Mouse (Mus musculus): Measurements from ENCODE around the gene Dnph1. TPM values are rescaled to one million over a fixed set of nuclear protein-coding genes. Genes with fewer than 3 reads are reported as not detected.

Gene Dnph1
- polyA plus RNA-seq, 1 experiment from 2014 or later = 48.7 TPM

GRCm38 (mm10) chr17:46546591-46546990 lies 50.1 kb downstream of the Dnph1 start:
- WGBS = 28% methylated on average over 7 of the region's 7 CpGs
- no peak overlapping the region for H3K27ac ChIP-seq
- H3K9ac ChIP-seq = peak overlapping the region; percentile 55; the same call in 1 of the 2 replicates
- ATAC-seq = no peak
- no peaks in the 10 kb centered on the region for H3K27me3 ChIP-seq (replicated peaks)
- H3K4me2 ChIP-seq (replicated peaks) = peak overlapping the region; percentile 95
- H3K9me3 ChIP-seq = no peaks in the 10 kb centered on the region
- peak overlapping the region; percentile 58 for H3K4me3 ChIP-seq (replicated peaks)
- peaks cover 27% of the 10 kb centered on the region for H3K36me3 ChIP-seq
- peaks cover 19% of the 10 kb centered on the region for H3K4me1 ChIP-seq (replicated peaks)

- Histone ChIP-seq H3K4me1 (replicated peaks) (peaks cover 21% of the 10 kb centered on the region), H3K4me2 (replicated peaks) (0 out of 2 replicates have a peak overlapping the region, but pooled peaks have one; percentile 95), H3K27me3 (replicated peaks) (no peaks in the 10 kb centered on the region), H3K36me3 (peaks cover 29% of the 10 kb centered on the region), H3K4me3 (replicated peaks) (no peak overlapping the region), H3K9me3 (no peaks in the 10 kb centered on the region), H3K9ac (no peak overlapping the region), H3K27ac (no peak overlapping the region)
- ATAC-seq = no peak
- 37% methylated on average over 8 of the region's 8 CpGs for whole genome bisulfite sequencing
Observed at GRCm38 (mm10) chr17:46546995-46547394, 50.5 kb downstream of the Dnph1 start.

DNA sequence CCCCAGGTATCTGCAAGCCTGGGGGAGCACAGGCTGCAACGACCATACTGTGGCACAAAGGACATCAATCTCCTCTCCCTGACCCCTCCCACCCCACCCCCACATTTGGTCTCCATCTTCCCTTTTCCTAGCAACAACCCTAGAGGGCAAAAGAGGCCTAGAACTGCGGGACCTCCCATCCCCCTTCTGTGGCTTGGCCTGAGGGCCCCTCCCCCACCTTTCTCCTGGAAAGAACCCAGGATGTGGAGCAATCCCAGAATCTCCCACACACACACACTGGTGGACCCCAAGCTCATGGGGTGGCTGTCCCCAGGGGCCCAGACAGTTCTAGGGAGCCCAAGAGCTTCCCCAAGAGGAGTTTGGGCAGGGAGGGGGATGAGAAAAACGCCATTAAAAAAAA lies 51.4 kb downstream of the Dnph1 start:
- Histone ChIP-seq H3K4me1 (replicated peaks) (peaks cover 21% of the 10 kb centered on the region), H3K4me2 (replicated peaks) (no peak overlapping the region), H3K36me3 (peaks cover 29% of the 10 kb centered on the region), H3K9me3 (no peaks in the 10 kb centered on the region), H3K9ac (no peak overlapping the region), H3K27ac (no peak overlapping the region), H3K27me3 (replicated peaks) (no peaks in the 10 kb centered on the region), H3K4me3 (replicated peaks) (no peak overlapping the region)
- 34% methylated on average over 3 of the region's 3 CpGs for WGBS
- no peak for ATAC-seq

- Histone ChIP-seq H3K4me1 (replicated peaks) (peaks cover 29% of the 10 kb centered on the region), H3K36me3 (peaks cover 29% of the 10 kb centered on the region), H3K27me3 (replicated peaks) (no peaks in the 10 kb centered on the region), H3K4me3 (replicated peaks) (no peak overlapping the region), H3K27ac (no peak overlapping the region), H3K4me2 (replicated peaks) (no peak overlapping the region), H3K9me3 (no peaks in the 10 kb centered on the region), H3K9ac (no peak overlapping the region)
- 66% methylated on average over 11 of the region's 11 CpGs for WGBS
- ATAC-seq = no peak
Observed at GRCm38 (mm10) chr17:46548741-46549140, 52.2 kb downstream of the Dnph1 start.

- no peak overlapping the region for H3K27ac ChIP-seq
- H3K4me3 ChIP-seq (replicated peaks) = no peak overlapping the region
- no peak overlapping the region for H3K9ac ChIP-seq
- no peak for ATAC-seq
- peaks cover 33% of the 10 kb centered on the region for H3K4me1 ChIP-seq (replicated peaks)
- H3K36me3 ChIP-seq = peaks cover 29% of the 10 kb centered on the region
- no peak overlapping the region for H3K4me2 ChIP-seq (replicated peaks)
- H3K9me3 ChIP-seq = no peaks in the 10 kb centered on the region
- WGBS = 29% methylated on average over 8 of the region's 8 CpGs
- H3K27me3 ChIP-seq (replicated peaks) = no peaks in the 10 kb centered on the region
Observed at GRCm38 (mm10) chr17:46549193-46549592, 52.7 kb downstream of the Dnph1 start.

Other genes with a start within 250 kb of the Dnph1 start
- gene Polr1c, start 248.7 kb upstream of the Dnph1 start, polyA plus RNA-seq (2015; fragmentation: Nextera tagmentation; extraction: Ambion mirVana) = 75.3 and 75.8 TPM in 2 replicates
- 86.8 and 111 TPM in 2 replicates for gene Yipf3, start 248.6 kb upstream of the Dnph1 start, polyA plus RNA-seq (2015; fragmentation: Nextera tagmentation; extraction: Ambion mirVana)
- gene Lrrc73, start 243.2 kb upstream of the Dnph1 start, polyA plus RNA-seq (2015; fragmentation: Nextera tagmentation; extraction: Ambion mirVana) = 0.46 and 0.69 TPM in 2 replicates
- 28.6 and 29.6 TPM in 2 replicates for gene Tjap1, start 213.7 kb upstream of the Dnph1 start, polyA plus RNA-seq (2015; fragmentation: Nextera tagmentation; extraction: Ambion mirVana)
- gene Dlk2, start 199.3 kb upstream of the Dnph1 start, polyA plus RNA-seq (2015; fragmentation: Nextera tagmentation; extraction: Ambion mirVana) = 0.64 and 0.77 TPM in 2 replicates
- gene Abcc10, start 168.4 kb upstream of the Dnph1 start, polyA plus RNA-seq (2015; fragmentation: Nextera tagmentation; extraction: Ambion mirVana) = 6.3 and 7.4 TPM in 2 replicates
- 6.6 and 7.1 TPM in 2 replicates for gene Zfp318, start 113.0 kb upstream of the Dnph1 start, polyA plus RNA-seq (2015; fragmentation: Nextera tagmentation; extraction: Ambion mirVana)
- 0.92 TPM in 1 of 2 replicates, not detected in the other for gene Crip3, start 67.8 kb upstream of the Dnph1 start, polyA plus RNA-seq (2015; fragmentation: Nextera tagmentation; extraction: Ambion mirVana)
- not detected in 2 replicates for gene Slc22a7, start 58.3 kb upstream of the Dnph1 start, polyA plus RNA-seq (2015; fragmentation: Nextera tagmentation; extraction: Ambion mirVana)
- 0.24 and 0.26 TPM in 2 replicates for gene Ttbk1, start 9.0 kb upstream of the Dnph1 start, polyA plus RNA-seq (2015; fragmentation: Nextera tagmentation; extraction: Ambion mirVana)
- 2.8 and 3.4 TPM in 2 replicates for gene Cul9, start 49.7 kb downstream of the Dnph1 start, polyA plus RNA-seq (2015; fragmentation: Nextera tagmentation; extraction: Ambion mirVana)
- 7.6 and 8.9 TPM in 2 replicates for gene Srf, start 59.5 kb downstream of the Dnph1 start, polyA plus RNA-seq (2015; fragmentation: Nextera tagmentation; extraction: Ambion mirVana)
- gene Ptk7, start 132.8 kb downstream of the Dnph1 start, polyA plus RNA-seq (2015; fragmentation: Nextera tagmentation; extraction: Ambion mirVana) = 61.8 and 66.2 TPM in 2 replicates
- gene Klc4, start 149.3 kb downstream of the Dnph1 start, polyA plus RNA-seq (2015; fragmentation: Nextera tagmentation; extraction: Ambion mirVana) = 64.6 and 73.2 TPM in 2 replicates
- gene Mrpl2, start 149.5 kb downstream of the Dnph1 start, polyA plus RNA-seq (2015; fragmentation: Nextera tagmentation; extraction: Ambion mirVana) = 148 and 156 TPM in 2 replicates
- gene Cul7, start 153.6 kb downstream of the Dnph1 start, polyA plus RNA-seq (2015; fragmentation: Nextera tagmentation; extraction: Ambion mirVana) = 41.1 and 45.7 TPM in 2 replicates
- 56.4 and 58.4 TPM in 2 replicates for gene Rrp36, start 177.6 kb downstream of the Dnph1 start, polyA plus RNA-seq (2015; fragmentation: Nextera tagmentation; extraction: Ambion mirVana)
- gene Mea1, start 182.1 kb downstream of the Dnph1 start, polyA plus RNA-seq (2015; fragmentation: Nextera tagmentation; extraction: Ambion mirVana) = 133 and 151 TPM in 2 replicates
- 104 and 107 TPM in 2 replicates for gene Klhdc3, start 184.2 kb downstream of the Dnph1 start, polyA plus RNA-seq (2015; fragmentation: Nextera tagmentation; extraction: Ambion mirVana)
- 71.8 and 79.9 TPM in 2 replicates for gene Ppp2r5d, start 208.4 kb downstream of the Dnph1 start, polyA plus RNA-seq (2015; fragmentation: Nextera tagmentation; extraction: Ambion mirVana)
- gene Pex6, start 214.8 kb downstream of the Dnph1 start, polyA plus RNA-seq (2015; fragmentation: Nextera tagmentation; extraction: Ambion mirVana) = 22.6 and 24.8 TPM in 2 replicates
- 3.2 and 9.0 TPM in 2 replicates for gene Gnmt, start 232.5 kb downstream of the Dnph1 start, polyA plus RNA-seq (2015; fragmentation: Nextera tagmentation; extraction: Ambion mirVana)

Measured in intestine, embryonic 15.5 days (tissue).